Mouse (Mus musculus) erythroblast, adult 5-6 weeks (primary cell): ENCODE data around the gene Gm8011. TPM values are rescaled to one million over a fixed set of nuclear protein-coding genes. Genes with fewer than 3 reads are reported as not detected.
"Not testable (repeated sequence)": the region's sequence is repeated elsewhere in the genome, so short reads cannot be mapped to it uniquely, and the experiment has no call there.

Experiments
- ATAC-seq: replicated peaks from 2 replicates; pipeline ENCODE4 v1.8.0; 2016; ENCODE audit warnings: moderate number of reproducible peaks, mild to moderate bottlenecking, moderate TSS enrichment, inconsistent platforms; ENCODE audit not compliant: poor library complexity, low FRiP score, severe bottlenecking
- total RNA-seq, 2 experiments: library from RNA; stranded (forward) in 1 of 2; stranded (reverse) in 1 of 2; fragments of 150-400 nt in 1 of 2; fragments of 200-764, 138-1000 nt in 1 of 2; gene quantifications; 2 replicates each; pipeline versions ENCODE4 v1.2.3 to v1.2.4; 2015 to 2017; ENCODE audit warnings: low replicate concordance in 2 of 2

The Gm8011 gene
- total RNA-seq (2015; ENCODE audit: low replicate concordance): not detected in 2 replicates
- total RNA-seq (2017; ENCODE audit: low replicate concordance): not detected in 2 replicates

DNA sequence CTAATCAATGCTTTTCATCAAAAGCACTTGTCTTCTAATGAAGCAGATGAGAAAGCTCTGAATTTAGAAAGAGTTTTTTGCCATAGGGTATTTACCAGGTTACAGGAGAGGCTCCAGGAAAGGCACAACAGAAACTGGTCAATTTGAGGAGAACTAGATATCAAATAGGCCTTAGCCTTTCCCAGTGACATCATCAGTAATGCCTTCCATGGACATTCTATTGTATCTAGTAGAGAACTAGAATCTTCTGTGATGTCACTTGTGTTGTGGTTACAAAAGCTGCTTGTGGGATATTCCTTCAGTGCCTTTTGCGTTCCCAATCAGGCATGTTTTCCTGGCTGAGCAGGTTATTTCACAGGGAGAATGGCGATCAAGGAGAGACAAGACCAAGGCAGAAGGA, at the start of gene Gm8011:
Gene Gm8011, plus strand, starts transcription at position 301 of the 400 bp plus-strand sequence.
- ATAC-seq: not testable (repeated sequence)

GRCm38 (mm10) chr14:42439573-42439972, 24.1 kb upstream of the Gm8011 start, which contains the start of gene Gm8005:
Gene Gm8005, minus strand, starts transcription at chr14:42439673.
- not testable (repeated sequence) for ATAC-seq

DNA sequence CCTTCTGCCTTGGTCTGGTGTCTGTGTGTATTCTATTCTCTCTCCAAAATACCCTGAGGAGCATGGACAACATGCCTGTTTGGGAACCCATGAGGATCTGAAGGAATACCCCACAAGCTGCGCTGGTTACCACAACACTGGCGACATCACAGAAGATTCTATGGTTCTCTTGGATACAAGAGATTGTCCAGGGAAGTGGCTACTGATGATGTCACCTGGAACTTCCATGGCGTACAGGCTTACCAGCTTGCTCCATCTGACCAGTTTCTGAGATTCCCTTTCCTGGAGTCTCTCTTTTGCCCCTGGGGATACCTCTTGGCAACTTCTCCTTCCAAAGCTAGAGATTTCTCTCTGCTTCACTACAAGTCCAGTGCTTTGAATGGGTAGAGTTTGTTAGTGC, 38.6 kb downstream of the Gm8011 start, which contains the start of gene Gm8020:
Gene Gm8020, minus strand, starts transcription at position 101 of the 400 bp plus-strand sequence.
- ATAC-seq: not testable (repeated sequence)

Other genes with a start within 250 kb of the Gm8011 start
- gene Gm17026, start 203.8 kb upstream of the Gm8011 start, total RNA-seq (2015; ENCODE audit: low replicate concordance): not detected in 2 replicates
- gene Gm17026, start 203.8 kb upstream of the Gm8011 start, total RNA-seq (2017; ENCODE audit: low replicate concordance): not detected in 2 replicates
- gene Gm9611, start 166.5 kb upstream of the Gm8011 start, total RNA-seq (2015; ENCODE audit: low replicate concordance): not detected in 2 replicates
- gene Gm9611, start 166.5 kb upstream of the Gm8011 start, total RNA-seq (2017; ENCODE audit: low replicate concordance): not detected in 2 replicates
- not detected in 2 replicates for gene Gm7995, start 153.7 kb upstream of the Gm8011 start, total RNA-seq (2015; ENCODE audit: low replicate concordance)
- gene Gm7995, start 153.7 kb upstream of the Gm8011 start, total RNA-seq (2017; ENCODE audit: low replicate concordance): not detected in 2 replicates
- gene Gm8005, start 24.2 kb upstream of the Gm8011 start, total RNA-seq (2015; ENCODE audit: low replicate concordance): not detected in 2 replicates
- gene Gm8005, start 24.2 kb upstream of the Gm8011 start, total RNA-seq (2017; ENCODE audit: low replicate concordance): not detected in 2 replicates
- not detected in 2 replicates for gene Gm8020, start 38.5 kb downstream of the Gm8011 start, total RNA-seq (2015; ENCODE audit: low replicate concordance)
- gene Gm8020, start 38.5 kb downstream of the Gm8011 start, total RNA-seq (2017; ENCODE audit: low replicate concordance): not detected in 2 replicates
- gene Gm8024, start 60.4 kb downstream of the Gm8011 start, total RNA-seq (2015; ENCODE audit: low replicate concordance): not detected in 2 replicates
- not detected in 2 replicates for gene Gm8024, start 60.4 kb downstream of the Gm8011 start, total RNA-seq (2017; ENCODE audit: low replicate concordance)
- not detected in 2 replicates for gene Gm17124, start 136.0 kb downstream of the Gm8011 start, total RNA-seq (2015; ENCODE audit: low replicate concordance)
- not detected in 2 replicates for gene Gm17124, start 136.0 kb downstream of the Gm8011 start, total RNA-seq (2017; ENCODE audit: low replicate concordance)
- gene Gm3633, start 178.0 kb downstream of the Gm8011 start, total RNA-seq (2015; ENCODE audit: low replicate concordance): not detected in 2 replicates
- gene Gm3633, start 178.0 kb downstream of the Gm8011 start, total RNA-seq (2017; ENCODE audit: low replicate concordance): not detected in 2 replicates
- not detected in 2 replicates for gene Gm10378, start 192.1 kb downstream of the Gm8011 start, total RNA-seq (2015; ENCODE audit: low replicate concordance)
- not detected in 2 replicates for gene Gm10378, start 192.1 kb downstream of the Gm8011 start, total RNA-seq (2017; ENCODE audit: low replicate concordance)